Mouse (Mus musculus): ENCODE measurements around the gene 1700066M21Rik. TPM values are rescaled to one million over a fixed set of nuclear protein-coding genes. Genes with fewer than 3 reads are reported as not detected.
A peak's percentile ranks its signal among the peaks of the same experiment; 100 is the strongest.

The 1700066M21Rik gene
- polyA plus RNA-seq, 1 experiment from 2014 or later, result 7.3 TPM

GRCm38 (mm10) chr1:57392417-57392816 is 15.0 kb downstream of the 1700066M21Rik start:
- no peak for DNase-seq (ENCODE audit: low spot score)

DNA sequence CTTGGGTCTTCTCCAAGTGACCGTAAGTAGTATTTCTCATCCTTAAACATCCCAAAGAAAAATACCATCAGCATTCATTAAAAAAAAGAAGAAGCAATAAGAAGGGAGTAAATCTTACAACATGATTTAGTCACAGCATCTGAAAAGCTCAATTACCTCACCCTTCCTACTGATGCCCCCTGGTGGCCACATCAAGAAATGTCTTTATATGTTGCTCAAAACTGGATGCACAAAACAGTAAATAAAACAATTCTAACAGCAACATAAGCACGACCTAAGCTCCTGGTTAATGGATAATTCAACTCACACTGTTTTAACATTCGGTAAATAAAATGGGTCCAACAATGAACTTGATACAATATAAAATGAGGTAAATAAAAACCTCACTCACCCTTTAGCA is 16.6 kb downstream of the 1700066M21Rik start:
- DNase-seq (ENCODE audit: low spot score), result peak; percentile 55

GRCm38 (mm10) chr1:57400321-57400720 is 22.9 kb downstream of the 1700066M21Rik start:
- no peak for DNase-seq (ENCODE audit: low spot score)

GRCm38 (mm10) chr1:57400877-57401276 is 23.5 kb downstream of the 1700066M21Rik start:
- no peak for DNase-seq (ENCODE audit: low spot score)

DNA sequence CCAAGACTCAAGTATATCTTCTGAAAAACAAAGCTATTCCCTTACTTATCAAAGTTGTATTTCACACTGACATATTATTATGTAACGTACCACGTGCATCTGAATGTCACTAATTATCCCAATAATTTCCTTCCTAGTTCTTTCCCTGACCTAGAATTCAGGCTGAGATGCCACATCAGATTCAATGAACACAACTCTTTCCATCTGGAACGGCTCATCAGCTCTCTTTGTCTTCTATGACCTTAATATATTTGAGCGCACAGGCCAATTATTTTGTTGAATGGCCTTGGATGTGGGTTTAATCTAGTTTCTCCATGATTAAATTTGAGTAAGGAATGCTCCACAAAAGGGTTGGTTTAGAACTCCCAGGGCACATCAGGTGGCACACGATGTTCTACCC is 24.7 kb downstream of the 1700066M21Rik start:
- DNase-seq (ENCODE audit: low spot score), result no peak

GRCm38 (mm10) chr1:57406187-57407151 is 29.0 kb downstream of the 1700066M21Rik start, which contains the start of the genes Maip1 and Tyw5:
TSS of gene Maip1 (plus strand) at chr1:57406328.
TSS of gene Tyw5 (minus strand) at chr1:57407101.
- DNase-seq (ENCODE audit: low spot score), result peak; percentile 82

DNA sequence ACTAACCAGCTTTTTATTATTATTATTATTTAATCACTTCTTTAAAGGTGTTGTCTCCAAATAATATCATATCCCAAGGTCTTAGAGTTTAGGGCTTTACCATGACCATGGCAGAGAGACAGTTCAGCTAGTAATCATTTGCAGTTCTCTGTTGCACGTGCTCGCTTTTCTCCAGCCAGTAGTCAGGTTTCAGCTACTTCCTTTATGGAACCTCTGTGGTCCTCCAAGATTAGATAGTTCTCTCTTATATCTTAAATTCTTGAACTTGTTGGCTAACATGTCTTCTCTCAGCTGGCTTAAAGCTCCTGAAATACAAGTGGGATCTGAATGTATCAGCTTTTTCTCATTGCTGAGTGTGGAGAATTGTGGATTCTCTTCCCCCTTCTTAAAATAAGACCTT is 31.6 kb downstream of the 1700066M21Rik start:
- no peak for DNase-seq (ENCODE audit: low spot score)

GRCm38 (mm10) chr1:57413397-57413796 is 36.0 kb downstream of the 1700066M21Rik start:
- no peak for DNase-seq (ENCODE audit: low spot score)

GRCm38 (mm10) chr1:57423696-57424095 is 46.3 kb downstream of the 1700066M21Rik start:
- DNase-seq (ENCODE audit: low spot score), result no peak

DNA sequence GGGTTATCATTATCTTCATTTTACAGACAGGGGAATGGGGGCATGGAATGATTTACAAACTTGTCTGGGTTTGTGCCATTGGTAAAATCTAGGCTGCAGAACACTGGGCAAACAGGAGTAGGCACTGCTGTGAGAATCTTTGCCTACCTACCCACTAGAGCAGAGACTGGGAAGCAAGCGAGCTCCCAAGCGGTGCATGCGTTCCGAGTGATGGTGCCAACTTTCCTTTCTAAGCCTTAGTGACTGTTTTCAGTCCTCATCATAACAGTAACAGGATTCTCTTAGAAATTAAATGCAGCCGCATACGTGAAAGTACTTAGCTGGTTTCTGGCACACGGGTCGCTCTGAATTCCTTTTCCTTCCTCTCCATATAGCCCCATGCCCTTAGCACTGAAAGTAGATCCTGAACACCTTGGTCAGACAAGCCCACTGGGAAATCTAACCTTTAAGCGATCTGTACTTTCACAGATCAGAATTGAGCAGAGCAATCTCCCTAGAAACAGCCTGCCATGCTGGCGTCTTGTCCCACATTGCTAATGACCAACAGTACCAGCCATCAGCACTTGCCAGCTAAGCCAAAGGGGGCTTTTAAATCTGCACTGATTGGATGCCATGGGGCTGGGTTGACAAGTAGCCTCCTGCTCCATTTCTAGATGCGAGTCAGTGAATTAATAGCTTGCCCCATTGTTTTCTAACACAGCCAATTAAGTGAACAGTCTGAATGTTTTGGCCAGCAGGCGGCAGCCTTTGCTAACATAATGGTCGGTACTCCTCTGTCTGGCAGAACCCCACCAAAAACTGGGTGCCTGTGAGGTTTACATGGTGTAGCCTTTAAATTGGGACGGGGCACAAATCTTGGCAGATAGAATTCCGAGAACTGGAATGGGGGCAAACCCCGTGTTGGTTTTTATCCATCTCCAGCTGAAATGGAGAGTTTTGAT is 51.2 kb downstream of the 1700066M21Rik start:
- peak; percentile 81 for DNase-seq (ENCODE audit: low spot score)

GRCm38 (mm10) chr1:57429786-57430483 is 52.5 kb downstream of the 1700066M21Rik start:
- no peak for DNase-seq (ENCODE audit: low spot score)

DNA sequence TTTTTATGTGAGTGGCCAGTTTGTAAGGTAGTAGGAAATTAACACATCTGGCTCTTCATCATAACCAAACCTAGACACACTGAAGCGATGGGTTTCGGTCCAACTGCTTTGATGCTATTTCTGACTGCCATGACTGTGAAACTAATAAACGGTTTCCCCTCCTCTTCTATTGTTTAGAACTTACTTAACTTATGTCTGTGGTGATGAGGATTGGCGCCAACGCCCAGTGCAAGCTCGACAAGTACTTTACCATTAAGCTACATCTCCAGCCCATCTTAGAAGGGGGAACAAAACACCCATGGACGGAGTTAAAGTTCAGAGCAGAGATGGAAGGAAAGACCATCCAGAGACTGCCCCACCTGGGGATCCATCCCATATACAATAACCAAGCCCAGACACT is 55.7 kb downstream of the 1700066M21Rik start:
- DNase-seq (ENCODE audit: low spot score), result no peak

Other genes with a start within 250 kb of the 1700066M21Rik start
- 15.5 and 16.8 TPM in 2 replicates for gene Maip1, start 28.7 kb downstream of the 1700066M21Rik start, polyA plus RNA-seq (2015; fragmentation: Nextera tagmentation; extraction: Ambion mirVana)
- gene Tyw5, start 29.5 kb downstream of the 1700066M21Rik start, polyA plus RNA-seq (2015; fragmentation: Nextera tagmentation; extraction: Ambion mirVana), result 24.2 and 25.9 TPM in 2 replicates

Measured in thymus, postnatal 0 days (tissue).